Mouse (Mus musculus): Measurements from ENCODE around the gene Smim14. TPM values are rescaled to one million over a fixed set of nuclear protein-coding genes. Genes with fewer than 3 reads are reported as not detected.
"Not testable (repeated sequence)": the region's sequence is repeated elsewhere in the genome, so short reads cannot be mapped to it uniquely, and the experiment has no call there.

Smim14 gene
- total and polyA plus RNA-seq, 3 experiments, result 18.8 to 29.8 TPM; not detected in 1

GRCm38 (mm10) chr5:65536068-65536465, 917 bp downstream of the Smim14 start:
- TF ChIP-seq CHD1 (IDR thresholded peaks at IDR 0.05; ENCODE audit: low read depth, low read length) (0 out of 2 replicates have a peak, but pooled peaks have one; percentile 13), MAX (IDR thresholded peaks at IDR 0.05; ENCODE audit: low read length) (peak; percentile 11; the same call in 1 of the 2 replicates), TBP (IDR thresholded peaks at IDR 0.05; ENCODE audit: low read depth, low read length) (peak; percentile 98)

DNA sequence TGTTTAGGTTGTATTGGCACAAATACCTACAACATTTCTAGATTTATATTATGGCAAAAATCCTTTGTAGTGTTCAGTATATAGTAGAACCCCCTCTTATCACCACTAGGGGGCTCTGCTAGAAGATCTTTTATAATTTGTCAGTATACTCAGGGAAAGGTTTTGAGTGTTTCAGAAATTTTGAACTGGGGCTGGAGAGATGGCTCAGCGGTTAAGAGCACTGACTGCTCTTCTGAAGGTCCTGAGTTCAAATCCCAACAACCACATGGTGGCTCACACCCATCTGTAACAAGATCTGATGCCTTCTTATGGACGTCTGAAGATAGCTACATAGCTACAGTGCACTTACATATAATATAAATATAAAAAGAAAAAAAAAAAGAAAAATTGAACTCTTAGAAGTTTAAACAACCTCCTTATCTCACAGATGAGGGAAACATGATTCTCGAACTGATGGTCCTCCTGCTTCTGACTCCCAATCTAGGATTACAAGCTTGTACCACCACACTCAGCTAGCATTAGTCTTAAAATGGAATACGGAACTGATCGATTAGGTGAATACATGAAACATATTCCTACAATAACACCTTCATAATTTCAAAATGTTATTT, 1.4 kb downstream of the Smim14 start:
- peaks cover 0 to 24% of the 10 kb centered on the region in 2 experiments; a peak in 3 of 4 replicates for H3K36me3 ChIP-seq (ENCODE audit: control insufficient read depth in 1 of 2, insufficient read depth in 2 of 2, low read length in 2 of 2)
- H3K79me2 ChIP-seq (ENCODE audit: control insufficient read depth, insufficient read depth, low read length, poor library complexity), result peaks cover 32% of the 10 kb centered on the region
- peak overlapping the region; percentile 10 to 100 for H3K4me3 ChIP-seq (ENCODE audit: control insufficient read depth in 1 of 2, insufficient read depth in 1 of 2, low read depth in 2 of 2, low read length in 2 of 2)
- no peaks in the 10 kb centered on the region for H3K9me3 ChIP-seq (replicated peaks; ENCODE audit: insufficient read depth, low read length)
- H3K9ac ChIP-seq (ENCODE audit: control insufficient read depth, low read depth, low read length, poor library complexity, severe bottlenecking), result peak overlapping the region; percentile 97; the same call in 1 of the 2 replicates
- H3K27me3 ChIP-seq (ENCODE audit: control insufficient read depth in 1 of 2, insufficient read depth in 2 of 2, low read length in 2 of 2), result no peaks in the 10 kb centered on the region
- TF ChIP-seq SIN3A (IDR thresholded peaks at IDR 0.05; ENCODE audit: low read length), result peak; percentile 70
- no peak for TF ChIP-seq BHLHE40 (IDR thresholded peaks at IDR 0.05; ENCODE audit: borderline replicate concordance, low read depth, low read length)
- peak in 2 of 3 experiments; percentile 50 to 73; a peak in 4 of 6 replicates for TF ChIP-seq CTCF (IDR thresholded peaks at IDR 0.05 in 2 of 3, conservative IDR thresholded peaks at IDR 0.05 in 1 of 3; ENCODE audit: control insufficient read depth in 1 of 3, insufficient read depth in 1 of 3, low read depth in 2 of 3, low read length in 3 of 3, poor library complexity in 1 of 3, severe bottlenecking in 1 of 3)
- no peak for TF ChIP-seq GABPA (IDR thresholded peaks at IDR 0.05; ENCODE audit: low read depth, low read length)
- peak; percentile 59 for TF ChIP-seq ZC3H11A (IDR thresholded peaks at IDR 0.05; ENCODE audit: low read depth, low read length)
- TF ChIP-seq TBP (IDR thresholded peaks at IDR 0.05; ENCODE audit: low read depth, low read length), result peak; percentile 99
- TF ChIP-seq SMC3 (IDR thresholded peaks at IDR 0.05; ENCODE audit: low read depth, low read length), result peak; percentile 72
- TF ChIP-seq HCFC1 (IDR thresholded peaks at IDR 0.05; ENCODE audit: low read depth, low read length), result peak; percentile 25; the same call in 1 of the 2 replicates
- TF ChIP-seq ZNF384 (IDR thresholded peaks at IDR 0.05; ENCODE audit: low read depth, low read length), result peak; percentile 71
- TF ChIP-seq RAD21 (IDR thresholded peaks at IDR 0.05; ENCODE audit: low read depth, low read length), result peak; percentile 65
- TF ChIP-seq GATA1 (IDR thresholded peaks at IDR 0.05; ENCODE audit: low read depth, low read length), result peak; percentile 50
- TF ChIP-seq JUND (IDR thresholded peaks at IDR 0.05; ENCODE audit: low read depth, low read length), result no peak
- TF ChIP-seq RCOR1 (IDR thresholded peaks at IDR 0.05; ENCODE audit: low read depth, low read length), result no peak
- peaks cover 3 to 14% of the 10 kb centered on the region in 2 experiments; a peak in 3 of 4 replicates for H3K4me1 ChIP-seq (ENCODE audit: control insufficient read depth in 1 of 2, insufficient read depth in 2 of 2, low read length in 2 of 2)
- DNase-seq (ENCODE audit: low read depth, low spot score), result peak; percentile 87
- no peak overlapping the region for H3K27ac ChIP-seq (ENCODE audit: control insufficient read depth, low read depth, low read length)

More at GRCm38 (mm10) chr5:65536068-65536465, 917 bp downstream of the Smim14 start:
- H3K9me3 ChIP-seq (replicated peaks; ENCODE audit: insufficient read depth, low read length); DNase-seq (ENCODE audit: low read depth, low spot score); H3K27me3 ChIP-seq (ENCODE audit: control insufficient read depth in 1 of 2, insufficient read depth in 2 of 2, low read length in 2 of 2): not testable (repeated sequence)
- H3K27ac ChIP-seq (ENCODE audit: control insufficient read depth, low read depth, low read length), result peak overlapping the region; percentile 94
- peaks cover 3 to 14% of the 10 kb centered on the region in 2 experiments; a peak in 3 of 4 replicates for H3K4me1 ChIP-seq (ENCODE audit: control insufficient read depth in 1 of 2, insufficient read depth in 2 of 2, low read length in 2 of 2)
- H3K79me2 ChIP-seq (ENCODE audit: control insufficient read depth, insufficient read depth, low read length, poor library complexity), result peaks cover 35% of the 10 kb centered on the region
- peaks cover 0 to 26% of the 10 kb centered on the region in 2 experiments; a peak in 3 of 4 replicates for H3K36me3 ChIP-seq (ENCODE audit: control insufficient read depth in 1 of 2, insufficient read depth in 2 of 2, low read length in 2 of 2)
- H3K9ac ChIP-seq (ENCODE audit: control insufficient read depth, low read depth, low read length, poor library complexity, severe bottlenecking), result peak overlapping the region; percentile 97
- peak overlapping the region; percentile 80 to 100 for H3K4me3 ChIP-seq (ENCODE audit: control insufficient read depth in 1 of 2, insufficient read depth in 1 of 2, low read depth in 2 of 2, low read length in 2 of 2)
